Mouse (Mus musculus) forebrain, embryonic 16.5 days (tissue): ENCODE measurements around the gene Stim1. TPM values are rescaled to one million over a fixed set of nuclear protein-coding genes. Genes with fewer than 3 reads are reported as not detected.

Experiments used
- ATAC-seq: fragments of 200-750 bp; cut with Nextera tagmentation; 2 replicates; pipeline ENCODE4 v1.8.0; 2017; ENCODE audit warnings: mild to moderate bottlenecking, moderate library complexity
- H3K27ac ChIP-seq: fragments of 300-500 bp; sonication (generic); 2 replicates; pipeline ENCODE4 v1.5.1; 2014; ENCODE audit warnings: low read length, control low read depth
- H3K27me3 ChIP-seq: fragments of 300-500 bp; sonication (generic); replicated peaks from 2 replicates; pipeline ENCODE4 v1.6.1; 2014; ENCODE audit warnings: low read length; ENCODE audit not compliant: control insufficient read depth, insufficient read depth
- H3K36me3 ChIP-seq: fragments of 300-500 bp; sonication (generic); 2 replicates; pipeline ENCODE4 v1.6.1; 2014; ENCODE audit not compliant: control insufficient read depth, insufficient read depth
- H3K4me1 ChIP-seq: fragments of 300-500 bp; sonication (generic); replicated peaks from 2 replicates; pipeline ENCODE4 v1.6.1; 2014; ENCODE audit warnings: low read length; ENCODE audit not compliant: control insufficient read depth, insufficient read depth
- H3K4me2 ChIP-seq: fragments of 300-500 bp; sonication (generic); 2 replicates; pipeline ENCODE4 v1.6.1; 2014; ENCODE audit warnings: mild to moderate bottlenecking, low read length, control low read depth
- H3K4me3 ChIP-seq: fragments of 300-500 bp; sonication (generic); replicated peaks from 2 replicates; pipeline ENCODE4 v1.5.1; 2014; ENCODE audit warnings: mild to moderate bottlenecking, low read length, control low read depth
- H3K9ac ChIP-seq: fragments of 300-500 bp; sonication (generic); replicated peaks from 2 replicates; pipeline ENCODE4 v1.6.1; 2014; ENCODE audit warnings: low read depth, low read length, control low read depth
- H3K9me3 ChIP-seq: fragments of 300-500 bp; sonication (generic); 2 replicates; pipeline ENCODE4 v1.6.1; 2016; ENCODE audit warnings: low read length; ENCODE audit not compliant: control insufficient read depth
- WGBS: fragments of 180-500 bp; shearing (Covaris S2); extraction: QIAGEN DNeasy Blood & Tissue Kit; methylation state at CpG from one replicate; pipeline ENCODE4 v1.1.7; 2014; 5-methylcytosine and 5-hydroxymethylcytosine counted together
- polyA plus RNA-seq: library from polyadenylated mRNA; unstranded; fragments of >200 nt; fragmentation: Nextera tagmentation; extraction: Ambion mirVana; gene quantifications from 2 replicates; pipeline ENCODE4 v1.2.1, GENCODE M21; 2015

The Stim1 gene
- 10.3 and 12.1 TPM in 2 replicates for polyA plus RNA-seq

- Histone ChIP-seq H3K36me3 (no peaks in the 10 kb centered on the region), H3K4me3 (peak within 1 kb of the TSS; percentile 80)
- WGBS, result under 1% methylated on average over 63 of the region's 73 CpGs
Observed at GRCm38 (mm10) chr7:102267601-102268394, at the start of gene Stim1. TSS of gene Stim1 (plus strand) at chr7:102267806.

GRCm38 (mm10) chr7:102221899-102222298 is 45.7 kb upstream of the Stim1 start:
- Histone ChIP-seq H3K36me3 (no peaks in the 10 kb centered on the region), H3K9ac (no peak overlapping the region), H3K4me1 (peaks cover 11% of the 10 kb centered on the region), H3K4me2 (peak overlapping the region; percentile 95; the same call in 1 of the 2 replicates), H3K4me3 (no peak overlapping the region; the same call in 1 of the 2 replicates), H3K27ac (no peak overlapping the region), H3K27me3 (no peaks in the 10 kb centered on the region), H3K9me3 (no peaks in the 10 kb centered on the region)
- 57% methylated on average over 1 of the region's 1 CpGs for WGBS
- ATAC-seq, result 0 out of 2 replicates have a peak, but pooled peaks have one; percentile 32

More at GRCm38 (mm10) chr7:102267601-102268394, at the start of gene Stim1:
- peak within 1 kb of the TSS; percentile 79 for H3K9ac ChIP-seq
- no peaks in the 10 kb centered on the region for H3K27me3 ChIP-seq
- no peaks in the 10 kb centered on the region for H3K9me3 ChIP-seq
- ATAC-seq, result peak; percentile 88
- H3K27ac ChIP-seq, result peak within 1 kb of the TSS; percentile 48; the same call in 1 of the 2 replicates
- peaks cover 10% of the 10 kb centered on the region for H3K4me1 ChIP-seq
- H3K4me2 ChIP-seq, result peak within 1 kb of the TSS; percentile 99

GRCm38 (mm10) chr7:102222336-102222735 is 45.3 kb upstream of the Stim1 start:
- WGBS, result 1% methylated on average over 6 of the region's 13 CpGs
- Histone ChIP-seq H3K9me3 (no peaks in the 10 kb centered on the region), H3K9ac (peak overlapping the region; percentile 74), H3K27ac (no peak overlapping the region), H3K4me2 (peak overlapping the region; percentile 95), H3K36me3 (no peaks in the 10 kb centered on the region), H3K27me3 (no peaks in the 10 kb centered on the region), H3K4me3 (peak overlapping the region; percentile 77), H3K4me1 (peaks cover 11% of the 10 kb centered on the region)
- ATAC-seq, result peak; percentile 57

DNA sequence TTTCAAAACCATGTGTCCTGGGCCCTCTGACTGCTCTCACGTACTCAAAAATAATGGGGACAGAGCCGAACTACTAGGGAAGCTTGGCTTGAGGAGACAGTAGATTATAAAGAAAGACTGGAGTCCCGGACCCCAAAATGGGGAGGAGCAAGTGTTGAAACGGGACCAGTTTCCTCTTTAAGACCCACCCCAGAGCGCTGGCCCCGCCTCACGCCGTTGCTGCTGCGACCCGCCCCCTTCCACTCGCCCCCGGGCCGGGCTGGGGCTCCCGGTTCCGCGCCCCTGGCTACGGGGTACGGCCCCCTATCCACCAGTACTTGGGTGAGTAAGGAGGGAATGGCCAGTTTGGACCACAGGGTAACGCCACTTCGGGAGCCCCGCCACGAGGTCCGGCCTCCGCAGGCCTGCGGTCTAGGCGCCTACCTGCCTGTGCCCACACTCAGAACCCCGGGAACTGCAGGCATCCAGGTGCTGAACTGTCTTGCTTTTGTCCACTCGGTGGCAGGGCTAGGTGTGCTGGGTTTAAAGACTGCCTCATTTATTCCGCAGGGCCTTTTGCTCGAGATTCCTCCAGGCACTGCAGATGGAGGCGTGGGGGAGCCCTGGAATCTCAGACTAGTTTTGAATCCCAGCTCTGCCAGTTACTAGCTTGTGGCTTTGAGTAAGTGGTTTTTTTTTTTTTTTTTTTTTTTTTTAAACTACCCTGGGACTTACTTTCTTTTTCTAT is 44.6 kb upstream of the Stim1 start:
- ATAC-seq, result peak; percentile 89
- Histone ChIP-seq H3K4me3 (peak overlapping the region; percentile 77), H3K27me3 (no peaks in the 10 kb centered on the region), H3K27ac (0 out of 2 replicates have a peak overlapping the region, but pooled peaks have one; percentile 30), H3K36me3 (no peaks in the 10 kb centered on the region), H3K4me1 (peaks cover 11% of the 10 kb centered on the region), H3K9ac (peak overlapping the region; percentile 74), H3K4me2 (peak overlapping the region; percentile 95), H3K9me3 (no peaks in the 10 kb centered on the region)
- WGBS, result 2% methylated on average over 31 of the region's 31 CpGs

- no peak overlapping the region for H3K4me3 ChIP-seq
- no peaks in the 10 kb centered on the region for H3K27me3 ChIP-seq
- H3K36me3 ChIP-seq, result no peaks in the 10 kb centered on the region
- H3K27ac ChIP-seq, result no peak overlapping the region
- no peaks in the 10 kb centered on the region for H3K9me3 ChIP-seq
- ATAC-seq, result no peak
- no peak overlapping the region for H3K9ac ChIP-seq
- no peak overlapping the region for H3K4me2 ChIP-seq
- H3K4me1 ChIP-seq, result peaks cover 11% of the 10 kb centered on the region
- 92% methylated on average over 5 of the region's 5 CpGs for WGBS
Observed at GRCm38 (mm10) chr7:102223883-102224738, 43.5 kb upstream of the Stim1 start.

GRCm38 (mm10) chr7:102226051-102226450 is 41.6 kb upstream of the Stim1 start:
- Histone ChIP-seq H3K9me3 (no peaks in the 10 kb centered on the region), H3K36me3 (no peaks in the 10 kb centered on the region), H3K27me3 (no peaks in the 10 kb centered on the region), H3K27ac (no peak overlapping the region), H3K4me2 (no peak overlapping the region), H3K9ac (no peak overlapping the region), H3K4me1 (peaks cover 11% of the 10 kb centered on the region), H3K4me3 (no peak overlapping the region)
- ATAC-seq, result no peak
- 95% methylated on average over 6 of the region's 6 CpGs for WGBS

DNA sequence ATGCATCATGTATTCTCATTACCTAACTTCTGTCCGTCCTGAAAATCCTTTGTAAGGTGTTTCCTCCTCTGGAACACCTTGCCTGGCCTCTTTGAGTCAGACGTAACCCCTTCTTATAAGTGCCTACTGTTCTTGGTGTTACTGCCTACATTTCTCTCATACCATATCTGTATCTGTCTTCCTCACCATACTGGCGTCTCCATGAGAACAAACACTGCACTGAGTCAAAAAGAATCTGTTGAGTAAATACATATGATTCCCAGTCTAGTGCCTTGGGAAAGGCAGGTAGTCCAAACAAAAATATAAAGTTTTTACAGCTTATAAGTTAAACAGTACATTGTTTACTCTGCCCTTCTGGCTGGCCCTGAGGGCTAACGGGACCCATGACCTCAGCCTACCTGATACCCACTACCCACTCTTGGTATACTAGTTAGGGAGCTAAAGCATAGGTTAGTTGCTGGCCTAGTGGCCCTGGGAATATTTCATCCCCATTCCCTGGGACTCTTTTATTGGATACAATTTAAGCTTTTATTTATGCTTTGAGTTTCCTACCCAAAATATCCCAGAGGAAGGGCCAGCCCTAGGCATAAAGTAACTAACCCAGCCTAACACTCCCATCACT is 39.4 kb upstream of the Stim1 start:
- no peaks in the 10 kb centered on the region for H3K9me3 ChIP-seq
- H3K9ac ChIP-seq, result no peak overlapping the region
- ATAC-seq, result no peak
- WGBS, result 92% methylated on average over 4 of the region's 4 CpGs
- no peak overlapping the region for H3K4me2 ChIP-seq
- H3K27ac ChIP-seq, result no peak overlapping the region
- no peaks in the 10 kb centered on the region for H3K27me3 ChIP-seq
- H3K4me3 ChIP-seq, result no peak overlapping the region
- no peaks in the 10 kb centered on the region for H3K36me3 ChIP-seq
- H3K4me1 ChIP-seq, result peaks cover 1% of the 10 kb centered on the region

GRCm38 (mm10) chr7:102229814-102230213 is 37.8 kb upstream of the Stim1 start:
- H3K36me3 ChIP-seq, result no peaks in the 10 kb centered on the region
- H3K9ac ChIP-seq, result no peak overlapping the region
- WGBS, result 91% methylated on average over 6 of the region's 6 CpGs
- no peak overlapping the region for H3K27ac ChIP-seq
- H3K4me2 ChIP-seq, result no peak overlapping the region
- no peaks in the 10 kb centered on the region for H3K9me3 ChIP-seq
- no peaks in the 10 kb centered on the region for H3K27me3 ChIP-seq
- H3K4me3 ChIP-seq, result no peak overlapping the region
- no peaks in the 10 kb centered on the region for H3K4me1 ChIP-seq
- ATAC-seq, result no peak
